Mouse (Mus musculus) intestine, embryonic 16.5 days (tissue): ENCODE results near the gene Lcmt1. TPM values are rescaled to one million over a fixed set of nuclear protein-coding genes. Genes with fewer than 3 reads are reported as not detected.
A peak's percentile ranks its signal among the peaks of the same experiment; 100 is the strongest.

Experiments used
- ATAC-seq: fragments of 200-750 bp; cut with Nextera tagmentation; 2 replicates; pipeline ENCODE4 v1.8.0; 2017; ENCODE audit warnings: moderate TSS enrichment, moderate library complexity
- H3K27ac ChIP-seq: fragments of 300-500 bp; sonication (generic); 2 replicates; pipeline ENCODE4 v1.5.1; 2014; ENCODE audit warnings: mild to moderate bottlenecking, low read length
- H3K27me3 ChIP-seq: fragments of 300-500 bp; sonication (generic); replicated peaks from 2 replicates; pipeline ENCODE4 v1.6.1; 2014; ENCODE audit warnings: low read length, control low read depth, mixed read lengths; ENCODE audit not compliant: control insufficient read depth, insufficient read depth
- H3K36me3 ChIP-seq: fragments of 300-500 bp; sonication (generic); 2 replicates; pipeline ENCODE4 v1.6.1; 2014; ENCODE audit warnings: low read length, control low read depth; ENCODE audit not compliant: control insufficient read depth, insufficient read depth
- H3K4me1 ChIP-seq: fragments of 300-500 bp; sonication (generic); 2 replicates; pipeline ENCODE4 v1.6.1; 2014; ENCODE audit warnings: low read length, control low read depth, mixed read lengths; ENCODE audit not compliant: control insufficient read depth, insufficient read depth
- H3K4me2 ChIP-seq: fragments of 300-500 bp; sonication (generic); 2 replicates; pipeline ENCODE4 v1.6.1; 2014; ENCODE audit warnings: low read depth, low read length, control low read depth
- H3K4me3 ChIP-seq: fragments of 300-500 bp; sonication (generic); 2 replicates; pipeline ENCODE4 v1.5.1; 2014; ENCODE audit warnings: mild to moderate bottlenecking, low read length
- H3K9ac ChIP-seq: fragments of 300-500 bp; sonication (generic); 2 replicates; pipeline ENCODE4 v1.6.1; 2014; ENCODE audit warnings: low read depth, low read length
- H3K9me3 ChIP-seq: fragments of 300-500 bp; sonication (generic); 2 replicates; pipeline ENCODE4 v1.6.1; 2016; ENCODE audit warnings: low read length, control low read depth; ENCODE audit not compliant: control insufficient read depth
- WGBS: fragments of 180-500 bp; shearing (Covaris S2); extraction: QIAGEN DNeasy Blood & Tissue Kit; methylation state at CpG from one replicate; pipeline ENCODE4 v1.1.7; 2014; 5-methylcytosine and 5-hydroxymethylcytosine counted together
- polyA plus RNA-seq: library from polyadenylated mRNA; unstranded; fragments of >200 nt; fragmentation: Nextera tagmentation; extraction: Ambion mirVana; gene quantifications from 2 replicates; pipeline ENCODE4 v1.2.1, GENCODE M21; 2015

Lcmt1 gene
- 43.1 and 47.0 TPM in 2 replicates for polyA plus RNA-seq

GRCm38 (mm10) chr7:123369759-123370481, at the start of gene Lcmt1, which contains the start of gene Arhgap17:
Lcmt1 (plus strand) TSS chr7:123369784.
Arhgap17 (minus strand) TSS chr7:123369915.
- Histone ChIP-seq H3K9me3 (no peaks in the 10 kb centered on the region), H3K36me3 (no peaks in the 10 kb centered on the region), H3K4me1 (peaks cover 30% of the 10 kb centered on the region), H3K4me2 (peak within 1 kb of the TSS; percentile 79), H3K9ac (peak within 1 kb of the TSS; percentile 92), H3K27ac (peak within 1 kb of the TSS; percentile 89), H3K4me3 (peak within 1 kb of the TSS; percentile 79), H3K27me3 (no peaks in the 10 kb centered on the region)
- under 1% methylated on average over 62 of the region's 64 CpGs for WGBS
- ATAC-seq, result peak; percentile 96

DNA sequence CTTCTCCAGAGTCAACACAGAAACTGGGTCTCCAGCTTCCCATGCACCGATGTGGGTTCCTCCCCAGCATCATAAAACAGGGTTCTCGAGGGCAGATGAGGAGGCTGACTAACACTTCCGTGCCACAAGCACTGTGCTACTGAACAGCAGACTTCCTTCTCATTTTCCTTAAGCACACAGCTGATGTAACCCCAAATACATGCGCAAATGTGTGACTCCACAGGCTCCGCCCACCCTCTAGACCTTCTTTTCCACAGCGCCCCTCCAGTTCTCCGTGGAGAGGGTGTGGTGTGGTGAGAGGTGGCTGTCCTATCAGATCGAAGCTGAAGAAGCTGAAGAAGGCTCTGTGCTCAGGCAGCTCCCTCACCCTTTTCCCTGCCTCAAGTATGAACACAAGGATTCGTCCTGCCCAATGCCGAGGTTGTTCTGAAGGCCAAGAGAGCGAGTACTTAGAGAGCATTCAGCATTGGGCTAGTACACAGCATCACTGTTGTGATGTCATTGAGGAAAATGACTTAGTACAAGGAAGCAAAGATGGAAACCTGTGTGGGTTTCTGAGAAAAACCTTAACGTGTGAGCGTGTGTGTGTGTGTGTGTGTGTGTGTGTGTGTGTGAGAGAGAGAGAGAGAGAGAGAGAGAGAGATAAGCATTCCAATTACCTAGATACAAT, 47.0 kb upstream of the Lcmt1 start:
- WGBS, result 77% methylated on average over 13 of the region's 13 CpGs
- Histone ChIP-seq H3K4me3 (no peak overlapping the region), H3K4me1 (no peaks in the 10 kb centered on the region), H3K4me2 (no peak overlapping the region), H3K27ac (no peak overlapping the region), H3K9me3 (no peaks in the 10 kb centered on the region), H3K9ac (no peak overlapping the region), H3K27me3 (no peaks in the 10 kb centered on the region), H3K36me3 (peaks cover 6% of the 10 kb centered on the region)
- ATAC-seq, result peak; percentile 76

DNA sequence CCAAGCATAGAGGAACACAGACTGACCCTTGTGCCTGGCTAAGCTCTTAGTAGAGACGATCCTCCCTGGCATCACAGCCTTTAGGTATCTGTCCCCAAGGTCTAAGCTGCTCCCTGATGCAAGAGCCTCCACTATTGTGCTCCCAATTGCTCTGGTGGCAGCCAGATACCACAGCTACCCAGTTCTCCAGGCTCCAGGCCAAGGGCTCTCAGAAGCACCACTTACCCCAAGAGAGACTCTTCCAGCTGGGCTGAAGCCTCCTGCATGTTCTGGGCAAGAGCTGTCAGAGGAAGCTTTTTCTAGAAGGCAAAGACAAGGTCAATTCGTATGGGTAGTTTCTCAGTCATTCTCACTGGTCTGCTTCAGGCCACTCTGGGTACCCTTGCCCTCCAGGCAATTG, 46.2 kb upstream of the Lcmt1 start:
- no peaks in the 10 kb centered on the region for H3K4me1 ChIP-seq
- no peak for ATAC-seq
- 85% methylated on average over 2 of the region's 2 CpGs for WGBS
- no peak overlapping the region for H3K4me2 ChIP-seq
- no peak overlapping the region for H3K4me3 ChIP-seq
- no peak overlapping the region for H3K27ac ChIP-seq
- H3K27me3 ChIP-seq, result no peaks in the 10 kb centered on the region
- H3K36me3 ChIP-seq, result peaks cover 6% of the 10 kb centered on the region
- H3K9me3 ChIP-seq, result no peaks in the 10 kb centered on the region
- no peak overlapping the region for H3K9ac ChIP-seq

DNA sequence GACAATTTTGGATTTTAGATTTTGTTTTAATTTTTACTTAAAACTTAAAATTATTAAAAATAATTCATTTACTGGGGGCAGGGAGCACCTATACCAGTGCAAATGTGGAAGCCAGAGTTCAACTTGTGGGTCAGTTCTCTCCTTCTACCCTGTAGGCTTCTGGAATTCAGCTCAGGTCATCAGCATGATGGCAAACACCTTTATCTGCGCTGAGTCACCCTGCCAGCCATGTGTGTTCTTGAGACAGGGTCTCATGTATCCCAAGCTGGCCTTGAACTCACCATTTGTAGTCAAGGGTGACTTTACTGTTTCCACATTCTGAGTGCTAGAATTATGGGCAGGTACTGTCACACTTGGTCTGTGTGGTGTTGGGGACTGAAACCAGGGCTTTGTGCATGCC, 45.5 kb upstream of the Lcmt1 start:
- H3K27ac ChIP-seq, result no peak overlapping the region
- H3K4me2 ChIP-seq, result no peak overlapping the region
- H3K4me1 ChIP-seq, result no peaks in the 10 kb centered on the region
- no peaks in the 10 kb centered on the region for H3K27me3 ChIP-seq
- no peaks in the 10 kb centered on the region for H3K9me3 ChIP-seq
- WGBS, result 88% methylated on average over 1 of the region's 1 CpGs
- peaks cover 6% of the 10 kb centered on the region for H3K36me3 ChIP-seq
- no peak for ATAC-seq
- H3K4me3 ChIP-seq, result no peak overlapping the region
- no peak overlapping the region for H3K9ac ChIP-seq

GRCm38 (mm10) chr7:123326062-123326461, 43.5 kb upstream of the Lcmt1 start:
- Histone ChIP-seq H3K4me1 (no peaks in the 10 kb centered on the region; the same call in 1 of the 2 replicates), H3K9ac (no peak overlapping the region), H3K4me3 (no peak overlapping the region), H3K27ac (no peak overlapping the region), H3K9me3 (no peaks in the 10 kb centered on the region), H3K4me2 (no peak overlapping the region), H3K27me3 (no peaks in the 10 kb centered on the region), H3K36me3 (no peaks in the 10 kb centered on the region; the same call in 1 of the 2 replicates)
- ATAC-seq, result no peak
- 96% methylated on average over 5 of the region's 5 CpGs for WGBS

GRCm38 (mm10) chr7:123326901-123327300, 42.7 kb upstream of the Lcmt1 start:
- ATAC-seq, result no peak
- H3K4me1 ChIP-seq, result no peaks in the 10 kb centered on the region; the same call in 1 of the 2 replicates
- no peaks in the 10 kb centered on the region for H3K27me3 ChIP-seq
- no peaks in the 10 kb centered on the region for H3K9me3 ChIP-seq
- WGBS, result 77% methylated on average over 4 of the region's 4 CpGs
- H3K4me3 ChIP-seq, result no peak overlapping the region
- no peak overlapping the region for H3K4me2 ChIP-seq
- no peak overlapping the region for H3K27ac ChIP-seq
- no peaks in the 10 kb centered on the region; the same call in 1 of the 2 replicates for H3K36me3 ChIP-seq
- H3K9ac ChIP-seq, result no peak overlapping the region

DNA sequence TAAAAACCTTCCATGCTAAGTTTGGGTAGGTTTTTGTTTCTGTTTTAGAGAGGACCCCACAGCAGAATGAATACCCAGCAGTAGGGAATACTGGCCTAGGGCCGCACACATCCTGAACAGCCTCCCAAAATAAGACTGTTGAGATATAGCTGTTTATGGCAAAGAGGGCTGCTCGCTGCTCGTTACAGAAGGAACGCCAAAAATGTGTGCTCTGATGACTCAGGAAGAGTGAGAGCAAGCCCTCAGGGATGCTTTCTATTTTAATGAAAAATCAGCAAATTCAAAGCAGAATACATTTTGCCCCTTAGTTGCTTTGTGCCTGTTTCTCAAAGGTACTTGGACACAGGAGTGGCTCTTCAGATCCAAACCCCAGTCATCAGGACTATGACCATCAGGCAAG, 41.7 kb upstream of the Lcmt1 start:
- Histone ChIP-seq H3K9ac (no peak overlapping the region), H3K9me3 (no peaks in the 10 kb centered on the region), H3K4me3 (no peak overlapping the region), H3K27ac (no peak overlapping the region), H3K4me2 (no peak overlapping the region), H3K4me1 (no peaks in the 10 kb centered on the region; the same call in 1 of the 2 replicates), H3K36me3 (no peaks in the 10 kb centered on the region; the same call in 1 of the 2 replicates), H3K27me3 (no peaks in the 10 kb centered on the region)
- 81% methylated on average over 4 of the region's 4 CpGs for WGBS
- ATAC-seq, result no peak

GRCm38 (mm10) chr7:123330506-123330905, 39.1 kb upstream of the Lcmt1 start:
- Histone ChIP-seq H3K36me3 (no peaks in the 10 kb centered on the region; the same call in 1 of the 2 replicates), H3K4me2 (no peak overlapping the region), H3K9me3 (no peaks in the 10 kb centered on the region), H3K27ac (no peak overlapping the region; the same call in 1 of the 2 replicates), H3K9ac (no peak overlapping the region), H3K4me1 (no peaks in the 10 kb centered on the region; the same call in 1 of the 2 replicates), H3K4me3 (no peak overlapping the region), H3K27me3 (no peaks in the 10 kb centered on the region)
- ATAC-seq, result no peak
- 83% methylated on average over 9 of the region's 9 CpGs for WGBS

DNA sequence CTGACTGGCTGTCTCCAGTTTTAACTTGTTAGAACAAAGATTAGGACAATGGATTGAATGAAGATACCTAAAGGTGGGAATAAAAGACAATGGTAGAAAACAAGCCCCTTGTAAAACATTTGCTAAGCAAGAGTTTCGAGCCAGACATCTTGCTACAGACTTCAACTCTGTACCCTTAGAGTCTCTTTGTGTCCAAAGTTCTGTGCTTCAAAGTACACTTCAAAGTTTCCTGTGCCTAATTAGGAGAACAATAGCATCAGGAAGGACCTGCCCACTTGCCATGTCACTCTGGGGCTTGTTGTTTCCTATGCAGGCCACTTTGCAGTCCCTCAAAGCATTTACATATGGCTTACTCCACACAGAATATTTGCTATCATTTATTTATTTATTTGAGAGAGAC, 33.3 kb upstream of the Lcmt1 start:
- Histone ChIP-seq H3K9me3 (no peaks in the 10 kb centered on the region), H3K27ac (no peak overlapping the region; the same call in 1 of the 2 replicates), H3K36me3 (no peaks in the 10 kb centered on the region), H3K9ac (no peak overlapping the region), H3K27me3 (no peaks in the 10 kb centered on the region), H3K4me1 (peaks cover 30% of the 10 kb centered on the region), H3K4me3 (no peak overlapping the region), H3K4me2 (no peak overlapping the region)
- peak; percentile 32; the same call in 1 of the 2 replicates for ATAC-seq
- 66% methylated on average over 1 of the region's 1 CpGs for WGBS
